Mouse (Mus musculus): ENCODE measurements around the gene Syn3.

Syn3 gene

DNA sequence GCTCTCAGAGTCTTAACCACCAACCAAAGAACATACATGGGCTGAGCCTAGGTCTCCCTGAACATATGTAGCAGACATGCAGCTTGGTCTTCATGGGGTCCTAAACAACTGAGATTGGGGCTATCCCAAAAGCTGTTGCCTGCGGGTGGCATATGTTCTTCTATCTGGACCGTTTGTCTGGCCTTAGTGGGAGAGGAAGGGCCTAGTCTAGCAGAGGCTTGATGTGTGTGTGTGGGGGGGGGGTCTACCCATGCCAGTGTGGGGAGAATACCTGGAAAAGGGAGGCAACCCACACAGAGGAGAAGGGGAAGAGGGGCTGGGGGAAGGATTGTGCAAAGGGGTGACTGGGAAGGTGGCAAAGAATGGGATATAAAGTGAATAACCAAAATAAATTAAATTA, 281.9 kb downstream of the Syn3 start:
- DNase-seq (ENCODE audit: low spot score), result no peak

DNA sequence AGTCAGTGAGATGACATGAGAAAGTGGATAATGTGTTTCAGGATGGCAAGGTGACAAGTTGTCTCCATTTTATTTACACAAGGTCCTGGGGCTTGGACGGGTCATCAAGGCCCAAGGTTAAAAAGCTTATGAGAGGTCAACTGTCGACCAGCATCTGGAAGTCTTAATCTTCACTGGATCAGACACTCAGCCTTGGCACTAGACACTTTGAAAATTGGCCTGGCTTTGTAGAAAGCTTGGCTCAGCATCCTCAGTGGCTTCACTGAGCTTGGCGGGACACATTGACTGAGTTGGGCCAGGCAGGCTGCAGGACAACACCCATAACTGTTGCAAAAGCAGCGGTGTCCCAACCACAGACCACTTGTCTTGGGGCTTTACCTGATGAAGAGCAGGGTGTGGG, 286.6 kb downstream of the Syn3 start:
- peak; percentile 73 for DNase-seq (ENCODE audit: low spot score)

DNA sequence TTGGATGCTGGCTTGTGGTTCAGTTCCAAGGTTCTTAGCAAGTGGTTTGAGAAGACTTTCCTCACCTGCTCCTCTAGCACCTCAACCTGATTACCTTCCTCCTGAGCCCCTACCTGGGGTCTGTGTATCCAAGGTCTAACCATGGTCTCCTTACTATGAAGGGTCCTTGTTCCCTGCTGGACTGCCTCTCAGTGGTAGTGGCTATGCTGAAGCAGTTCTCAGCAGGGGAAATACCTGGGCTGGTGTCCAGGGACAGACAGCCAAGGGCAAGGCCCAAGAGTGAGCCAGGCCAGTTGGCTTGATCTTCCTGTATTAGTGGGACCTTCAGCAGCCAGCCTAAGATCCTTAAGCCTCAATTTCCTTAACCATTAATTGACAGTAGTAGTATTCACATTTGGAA, 294.8 kb downstream of the Syn3 start:
- peak; percentile 72 for DNase-seq (ENCODE audit: low spot score)

DNA sequence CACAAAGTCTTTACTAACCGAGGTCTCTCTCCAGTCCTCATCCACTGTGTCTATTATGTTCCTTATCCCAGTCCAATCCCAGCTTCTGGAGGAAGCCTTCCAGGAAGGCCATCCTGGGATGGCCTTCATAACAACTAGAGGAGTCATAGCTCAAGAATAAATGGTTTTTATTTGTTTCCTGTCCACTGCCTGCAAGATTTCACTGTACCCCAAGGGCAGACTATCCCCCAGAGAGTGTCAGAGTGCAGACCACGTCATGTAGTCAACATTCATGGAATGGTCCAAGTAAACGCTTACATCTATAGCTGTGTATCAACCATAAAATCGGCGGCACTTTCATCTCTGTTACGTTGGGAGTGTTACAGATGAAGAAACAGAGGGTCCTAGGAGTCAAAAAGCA, 295.5 kb downstream of the Syn3 start:
- no peak for DNase-seq (ENCODE audit: low spot score)

DNA sequence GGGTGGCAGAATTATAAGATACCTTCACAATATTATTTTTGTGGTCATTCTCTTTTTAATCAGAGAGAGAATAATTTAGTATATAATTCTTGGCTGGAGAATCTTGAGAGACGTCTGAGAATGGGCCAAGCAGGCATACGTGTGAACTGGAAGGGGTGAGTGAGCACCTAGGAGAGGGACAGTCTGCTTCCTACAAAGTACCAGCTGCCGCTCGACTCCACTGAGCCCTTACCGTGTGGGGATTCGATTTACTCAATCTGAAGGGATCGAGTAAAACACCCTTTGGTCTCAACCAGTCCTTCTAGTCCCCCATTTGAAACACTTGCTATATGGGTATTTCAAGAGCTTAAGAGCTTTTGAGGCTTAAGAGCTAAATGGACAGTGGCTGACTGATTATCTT, 296.9 kb downstream of the Syn3 start:
- DNase-seq (ENCODE audit: low spot score), result no peak

DNA sequence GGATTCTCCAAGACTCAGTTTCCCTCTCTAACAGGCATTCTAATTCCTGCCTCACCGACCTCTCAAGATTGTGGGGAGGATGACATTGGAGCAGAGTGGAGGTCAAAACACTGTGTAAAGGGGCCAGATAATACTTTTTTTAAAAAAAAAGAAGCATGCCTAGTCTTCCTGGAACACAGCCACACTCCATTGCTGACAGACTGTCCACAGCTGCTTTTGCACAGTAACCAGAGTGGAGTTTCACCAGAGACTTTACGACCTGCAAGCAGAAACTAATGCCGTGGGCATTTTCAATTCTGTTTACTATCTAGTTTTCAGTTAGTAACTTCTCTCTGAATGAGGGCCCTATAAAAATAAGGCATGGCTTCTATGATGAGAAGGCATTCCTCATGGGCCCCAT, 297.7 kb downstream of the Syn3 start:
- no peak for DNase-seq (ENCODE audit: low spot score)

DNA sequence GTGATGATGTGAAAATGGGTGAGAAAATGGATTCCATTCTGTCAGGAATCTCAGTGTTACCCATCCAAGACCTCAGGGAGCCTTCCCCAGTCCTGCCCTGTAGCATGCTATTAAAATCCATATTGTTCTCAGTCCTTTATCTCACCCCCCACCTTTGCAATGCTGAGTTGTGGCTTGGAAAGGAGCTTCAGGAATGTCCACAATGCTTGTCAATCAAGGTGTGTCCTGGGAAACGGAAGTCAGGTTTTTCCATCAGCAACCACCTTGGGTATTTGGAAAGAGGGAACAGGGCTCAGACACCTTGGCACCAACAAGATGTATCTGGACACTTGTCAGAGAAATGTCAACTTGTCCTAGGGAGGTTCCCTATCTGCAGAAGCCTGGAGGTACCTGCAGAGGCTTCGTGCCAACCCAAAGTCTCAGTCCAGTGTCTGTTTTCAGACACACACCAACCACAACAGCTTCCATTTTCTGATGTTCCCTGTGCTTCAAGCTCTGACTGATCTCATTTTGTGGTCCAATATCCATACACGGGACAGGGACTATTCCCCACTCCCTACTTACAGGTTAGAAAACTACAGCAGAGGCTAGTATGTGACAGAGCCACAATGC, 302.2 kb downstream of the Syn3 start:
- peak; percentile 36 for DNase-seq (ENCODE audit: low spot score)

DNA sequence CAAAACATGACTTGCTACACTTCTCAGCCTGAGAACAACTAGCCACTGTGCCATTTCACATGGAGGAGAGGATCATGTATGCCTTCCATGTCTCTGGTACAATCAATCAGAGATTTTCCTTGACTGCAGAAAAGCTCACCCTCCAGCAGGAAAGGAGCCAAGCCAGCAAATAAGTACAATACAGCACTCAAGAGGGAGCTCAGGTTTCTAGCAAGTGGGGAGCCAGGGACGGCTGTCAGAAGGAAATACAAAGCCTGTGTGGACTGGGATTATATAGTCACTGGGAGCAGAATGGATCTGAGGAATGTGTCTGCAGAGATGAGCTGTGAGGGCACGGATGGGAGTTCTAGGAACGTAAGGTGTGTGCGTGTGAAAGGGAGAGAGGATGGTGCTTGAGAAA, 304.0 kb downstream of the Syn3 start:
- DNase-seq (ENCODE audit: low spot score), result peak; percentile 42

DNA sequence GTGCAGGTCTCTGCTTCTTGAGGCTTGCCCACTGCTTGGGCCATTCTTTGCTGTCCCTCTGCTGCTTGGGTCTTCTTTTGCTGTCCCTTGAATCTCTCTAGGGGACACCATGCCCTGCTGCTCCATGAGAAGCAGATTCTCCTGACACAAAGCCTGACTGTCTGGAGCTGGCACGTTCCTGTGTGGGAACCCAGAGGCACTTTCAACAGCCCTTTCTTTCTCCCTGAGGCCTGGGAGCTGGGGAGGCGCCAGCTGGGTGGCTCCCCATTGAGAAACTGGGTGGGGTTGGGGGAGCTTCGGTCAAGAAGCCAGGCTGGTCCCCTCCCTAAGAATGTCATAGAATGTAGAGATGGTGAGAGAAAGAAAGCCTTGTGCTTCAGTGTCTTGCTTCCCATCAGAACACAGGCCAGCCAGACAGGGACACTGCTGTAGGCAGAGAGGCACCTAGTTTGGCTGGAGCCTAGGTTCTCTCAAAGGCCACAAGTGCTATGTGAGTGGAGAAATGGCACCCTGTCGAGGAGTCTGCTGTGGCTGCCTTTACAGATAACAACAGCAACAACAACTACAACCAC, 304.7 kb downstream of the Syn3 start:
- DNase-seq (ENCODE audit: low spot score), result no peak

DNA sequence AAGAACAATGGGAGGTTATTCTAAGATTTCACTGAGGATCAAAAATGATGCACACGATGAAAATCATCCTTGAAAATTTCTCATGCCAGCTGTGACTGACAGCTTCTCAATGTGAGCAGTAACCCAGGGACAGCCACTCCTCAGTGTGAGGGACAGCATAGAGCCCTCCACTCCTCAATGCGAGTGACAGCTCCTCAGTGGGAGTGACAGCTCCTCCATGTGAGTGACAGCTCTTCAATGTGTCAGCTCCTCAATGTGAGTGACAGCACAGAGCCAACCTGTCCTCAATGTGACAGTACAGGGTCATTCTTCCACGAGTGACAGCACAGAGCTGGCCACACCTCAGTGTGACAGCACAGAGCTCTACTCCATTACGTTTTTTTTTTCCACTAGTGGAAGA, 310.1 kb downstream of the Syn3 start:
- DNase-seq (ENCODE audit: low spot score), result no peak

DNA sequence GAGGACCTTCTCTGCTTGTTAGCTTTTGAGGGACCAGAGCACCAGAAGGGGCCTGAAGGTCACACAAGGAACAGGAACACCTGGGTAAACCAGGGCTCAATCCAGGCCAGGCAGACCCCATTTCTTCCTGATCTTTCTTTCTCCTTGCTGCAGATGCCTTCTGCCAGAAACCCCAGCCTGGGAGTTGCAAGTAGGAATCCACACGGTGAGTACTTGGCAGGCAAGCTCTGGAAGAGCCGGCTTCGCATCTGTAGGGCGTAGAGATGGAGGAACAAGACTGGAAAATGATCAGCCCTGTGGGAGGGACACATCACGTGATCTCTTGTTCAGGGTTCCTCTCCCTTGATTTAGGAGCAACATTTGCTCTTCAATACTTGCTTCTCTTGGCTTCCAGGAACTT, 310.8 kb downstream of the Syn3 start:
- no peak for DNase-seq (ENCODE audit: low spot score)

DNA sequence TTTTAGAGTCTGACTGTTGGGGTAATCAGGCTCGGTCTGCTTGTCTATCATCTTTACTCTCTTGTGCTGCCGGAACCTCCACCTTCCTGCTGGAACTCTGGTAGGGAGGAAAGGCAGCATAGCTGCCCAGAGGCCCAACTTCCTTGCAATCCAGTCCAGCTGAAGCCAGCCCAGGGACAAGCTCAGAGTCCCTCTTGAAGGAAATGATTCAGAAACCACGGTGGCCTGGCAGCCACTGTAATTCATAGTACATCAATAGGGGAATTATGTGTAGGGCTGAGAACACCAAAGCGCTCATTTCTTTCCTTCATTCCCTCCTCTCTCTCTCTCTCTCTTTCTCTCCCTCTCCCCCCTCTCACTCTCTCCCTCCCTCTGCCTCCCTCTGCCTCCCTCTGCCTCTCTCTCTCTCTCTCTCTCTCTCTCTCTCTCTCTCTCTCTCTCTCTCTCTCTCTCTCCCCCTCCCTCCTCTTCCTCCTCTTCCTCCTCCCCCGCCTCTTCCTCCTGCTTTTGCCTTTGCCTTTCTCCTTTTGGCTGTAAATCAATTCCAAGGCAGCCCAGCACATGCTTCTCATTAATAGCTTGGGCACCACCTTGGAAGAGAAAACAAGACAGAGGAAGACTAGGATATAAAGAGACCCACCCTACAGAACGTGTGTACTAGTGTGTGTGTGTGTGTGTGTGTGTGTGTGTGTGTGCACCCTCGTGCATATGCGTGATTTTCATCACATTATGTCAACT, 315.4 kb downstream of the Syn3 start:
- no peak for DNase-seq (ENCODE audit: low spot score)

DNA sequence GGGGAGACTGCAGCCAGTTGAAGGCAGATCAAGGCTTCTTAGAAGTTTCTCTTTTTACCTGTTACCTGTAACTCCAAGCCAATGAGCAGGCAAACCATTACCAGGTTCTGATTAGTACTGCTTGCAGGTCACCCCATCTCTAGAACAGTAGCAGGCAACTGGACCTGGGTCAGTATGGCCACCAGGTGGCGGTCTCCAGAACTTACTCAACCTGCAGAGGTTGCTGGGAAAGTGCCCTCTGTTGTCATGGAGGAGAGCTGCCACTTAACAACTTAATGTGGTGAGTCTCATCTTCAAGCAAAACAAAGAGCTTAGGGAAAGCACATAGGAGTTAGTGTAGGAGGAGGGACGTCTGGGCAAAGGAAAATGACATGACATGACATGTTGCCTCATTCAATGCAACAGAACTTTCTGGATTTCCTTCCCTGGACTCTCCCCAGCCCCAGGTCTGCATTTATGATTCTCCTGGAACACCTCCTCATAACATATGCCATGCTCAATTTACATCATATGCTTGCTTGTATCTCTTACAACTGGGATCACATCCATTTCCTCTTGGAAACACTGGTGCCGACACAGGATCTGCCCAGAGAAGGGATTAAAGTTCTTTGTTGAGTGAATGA, 316.4 kb downstream of the Syn3 start:
- DNase-seq (ENCODE audit: low spot score), result peak; percentile 82

DNA sequence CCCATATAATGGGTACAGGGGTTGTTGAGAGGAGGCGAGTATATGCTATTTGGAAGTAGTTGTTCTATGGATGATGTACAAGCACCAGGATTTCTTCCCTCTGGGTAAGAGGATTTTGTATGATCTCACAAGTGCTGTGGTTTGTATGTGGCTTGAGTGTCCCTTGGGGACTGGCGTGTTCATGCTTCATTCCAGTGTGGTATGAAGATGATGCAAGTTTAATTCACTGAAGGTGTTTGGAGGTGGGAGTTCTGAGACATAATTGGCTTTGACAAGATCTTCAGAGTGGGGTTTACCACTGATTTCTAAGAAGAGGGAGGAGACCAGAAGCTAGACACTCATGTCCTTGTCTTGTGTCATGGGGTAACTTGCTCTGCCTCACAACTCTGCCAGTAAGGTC, 322.3 kb downstream of the Syn3 start:
- no peak for DNase-seq (ENCODE audit: low spot score)

DNA sequence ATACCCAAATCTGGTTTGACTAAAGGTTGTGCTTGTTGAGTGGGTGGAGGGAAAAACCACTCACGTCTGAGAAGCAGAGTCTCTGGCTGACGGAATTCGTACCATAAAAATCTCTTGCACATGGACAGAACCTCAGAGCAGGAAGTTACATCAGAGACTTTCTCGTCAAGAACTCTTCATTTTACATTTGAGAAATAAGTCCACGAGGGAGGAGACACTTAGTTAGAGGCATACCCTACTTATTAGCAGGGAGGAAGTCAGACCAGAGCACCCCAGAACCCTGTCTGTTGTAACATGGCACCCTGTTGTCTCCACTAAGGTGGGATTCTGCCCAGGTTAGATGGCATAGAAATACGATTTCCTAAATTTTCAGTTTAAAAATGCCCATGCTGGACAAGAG, 324.7 kb downstream of the Syn3 start:
- no peak for DNase-seq (ENCODE audit: low spot score)

DNA sequence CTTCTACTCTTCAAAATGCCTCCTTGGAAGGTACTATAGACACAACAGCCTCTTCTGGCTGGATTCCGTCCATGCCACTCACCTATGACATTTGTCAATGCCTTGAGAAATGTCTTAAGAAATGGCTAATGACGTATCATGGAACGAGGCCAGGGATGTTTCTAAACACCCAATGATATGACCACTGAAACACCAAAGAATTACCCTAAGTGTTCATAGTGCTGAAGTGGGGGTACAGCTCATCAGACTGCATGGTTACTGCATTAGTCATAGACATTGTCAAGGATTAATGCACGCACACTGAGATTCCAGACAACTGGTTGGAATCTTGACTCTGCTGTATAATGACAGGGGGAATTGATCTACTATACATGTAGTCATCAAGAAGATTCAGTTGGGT, 325.4 kb downstream of the Syn3 start:
- no peak for DNase-seq (ENCODE audit: low spot score)

DNA sequence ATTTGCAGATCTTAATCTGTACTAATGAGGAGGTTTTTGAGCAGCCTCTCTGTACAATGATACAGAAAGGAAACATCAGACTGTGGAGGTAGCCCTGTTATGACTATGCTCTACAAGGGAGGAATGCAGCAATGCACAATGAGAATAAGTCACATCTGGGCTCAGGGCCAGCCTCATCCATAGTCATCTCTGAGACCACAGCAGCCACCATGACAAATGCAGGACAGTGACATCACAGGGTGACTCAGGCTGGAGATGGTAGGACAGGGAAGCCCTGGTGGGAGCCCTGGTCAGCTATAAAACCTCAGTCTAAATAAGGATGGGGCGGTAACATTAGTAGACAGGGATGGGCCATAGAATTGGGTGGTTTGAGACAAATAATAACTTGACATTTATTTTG, 327.4 kb downstream of the Syn3 start:
- no peak for DNase-seq (ENCODE audit: low spot score)

DNA sequence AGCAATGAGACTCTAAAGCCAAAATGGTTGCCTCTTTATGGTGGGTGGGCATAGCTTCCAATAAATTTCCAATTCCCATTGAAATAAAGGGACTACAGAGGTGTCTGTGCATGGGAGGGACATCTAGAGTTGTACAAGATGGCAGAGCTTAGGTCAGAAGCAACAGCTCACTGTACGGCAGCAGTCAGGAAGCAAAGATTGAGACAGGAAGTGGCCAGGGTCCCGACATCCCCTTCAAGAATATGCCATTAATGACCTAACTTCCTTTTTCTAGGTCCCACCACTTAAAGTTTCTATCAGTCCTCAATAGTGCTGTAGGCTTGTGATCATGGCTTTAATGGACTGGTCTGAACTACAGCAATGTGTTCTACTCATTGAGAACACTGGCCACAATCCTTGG, 330.6 kb downstream of the Syn3 start:
- no peak for DNase-seq (ENCODE audit: low spot score)

DNA sequence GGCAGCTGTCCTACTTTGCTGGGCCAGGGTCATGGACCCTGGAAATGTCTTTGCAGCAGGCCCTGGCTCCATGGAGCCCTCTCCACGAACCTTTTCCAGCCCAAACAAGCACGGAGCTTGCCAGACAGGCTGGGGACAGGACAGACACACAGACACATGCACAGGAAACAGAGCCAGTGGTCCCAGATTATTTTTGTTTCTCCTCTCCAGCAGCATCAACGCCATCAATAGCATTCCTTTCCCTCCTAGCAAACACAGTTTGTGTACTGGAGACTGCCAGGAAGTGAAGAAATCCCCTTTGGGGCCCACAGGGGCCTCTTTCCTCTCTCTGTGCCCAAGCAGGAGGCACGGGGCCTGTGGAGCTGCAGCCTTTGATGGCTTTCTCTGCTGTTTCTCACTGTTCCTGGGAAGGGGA, 331.8 kb downstream of the Syn3 start:
- peak; percentile 38 for DNase-seq (ENCODE audit: low spot score)

DNA sequence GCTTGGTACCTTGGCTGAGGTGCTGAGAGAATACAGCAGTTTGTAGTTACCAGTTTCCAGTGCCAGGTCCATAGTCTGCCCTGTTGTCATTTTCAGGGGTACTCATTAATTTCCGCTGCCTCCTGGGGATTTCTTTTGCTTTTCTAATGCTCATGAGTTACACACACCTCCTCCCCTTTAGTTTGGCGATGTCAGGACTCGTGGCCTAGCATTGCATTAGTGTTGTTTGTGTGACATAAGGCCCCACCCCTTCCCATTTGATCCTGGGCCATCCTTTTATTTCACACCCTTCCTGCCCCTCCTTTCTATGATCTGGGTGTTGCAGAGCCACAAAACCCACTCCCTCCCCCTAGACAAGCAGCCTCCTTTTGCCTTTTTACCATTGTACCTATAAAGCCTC, 334.6 kb downstream of the Syn3 start:
- DNase-seq (ENCODE audit: low spot score), result peak; percentile 57

DNA sequence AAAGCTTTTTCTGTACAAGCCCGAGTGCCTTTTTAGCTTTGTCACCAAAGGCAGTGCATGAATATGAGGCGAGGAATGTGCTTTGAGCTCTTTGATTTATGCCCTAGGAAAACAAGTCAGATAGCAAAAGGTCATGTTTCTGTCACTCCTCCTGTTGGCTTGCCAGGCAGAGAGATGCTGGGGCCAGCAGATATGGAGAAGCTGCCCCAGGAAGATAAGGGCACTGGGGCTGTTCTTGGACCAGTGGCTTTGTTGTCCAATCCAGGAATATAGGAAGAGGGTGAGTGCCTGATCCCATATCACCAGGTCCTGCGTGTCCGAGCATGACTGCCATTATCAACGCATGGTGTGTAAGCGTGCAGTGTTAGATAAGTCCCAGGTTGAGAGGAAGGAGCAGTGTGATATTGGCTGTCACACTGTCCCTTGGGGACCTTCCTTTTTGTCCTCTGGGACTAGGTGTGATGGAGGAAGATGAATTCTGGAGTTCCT, 336.9 kb downstream of the Syn3 start:
- no peak for DNase-seq (ENCODE audit: low spot score)

DNA sequence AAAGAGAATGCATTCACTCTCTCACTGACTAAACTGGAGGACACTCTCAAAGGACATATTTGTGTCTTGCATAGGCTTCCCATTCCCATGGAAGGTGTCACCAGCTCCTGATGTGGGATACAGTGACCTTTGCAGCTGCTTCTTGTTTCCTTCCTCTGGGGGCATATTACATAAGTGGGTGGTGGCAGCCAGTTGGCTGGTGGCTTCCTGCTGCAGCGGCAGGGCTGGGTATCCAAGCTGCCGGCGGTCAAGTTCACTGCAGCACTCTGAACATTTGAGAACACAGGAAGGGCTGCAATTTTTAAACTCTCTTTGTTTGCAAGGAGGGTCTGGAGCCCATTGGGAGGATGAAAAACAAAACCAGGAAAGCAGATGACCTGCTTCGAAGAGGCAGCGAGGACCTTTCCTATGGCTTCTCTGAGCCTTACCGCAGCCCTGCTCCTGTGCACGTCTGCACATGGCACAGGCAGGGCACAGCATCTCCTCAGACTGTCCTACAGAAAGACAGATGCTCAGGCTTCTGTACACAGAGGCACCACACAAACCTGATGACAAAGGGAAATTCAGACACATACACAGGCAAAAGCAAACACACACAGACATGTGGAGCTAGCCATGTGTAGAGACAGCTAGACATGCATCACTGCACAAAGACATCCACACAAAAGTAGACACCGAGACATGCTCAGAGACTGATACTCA, 340.3 kb downstream of the Syn3 start:
- peak; percentile 72 for DNase-seq (ENCODE audit: low spot score)

DNA sequence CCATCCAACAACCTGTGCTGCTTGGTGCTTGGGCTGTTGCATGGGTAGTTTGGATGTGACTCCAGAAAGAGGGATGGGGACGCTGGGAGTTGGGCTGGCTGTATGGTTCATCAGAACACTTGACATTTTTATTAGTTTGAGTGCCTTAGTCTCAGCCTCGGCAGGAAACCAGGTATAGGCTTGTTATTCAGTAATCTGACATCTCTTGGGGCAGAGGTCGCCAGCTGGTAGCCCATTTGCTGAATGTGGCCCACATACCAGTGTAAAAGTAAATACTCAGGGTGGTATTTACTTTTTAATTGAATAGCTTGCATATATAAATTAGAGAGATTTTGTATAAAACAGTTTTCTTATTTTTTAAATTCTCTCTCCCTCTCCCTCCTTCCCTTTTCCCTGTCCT, 343.4 kb downstream of the Syn3 start:
- DNase-seq (ENCODE audit: low spot score), result no peak

All from lung, postnatal 25 days (tissue).